Mouse (Mus musculus): ENCODE measurements around the gene Nrbp1. TPM values are rescaled to one million over a fixed set of nuclear protein-coding genes. Genes with fewer than 3 reads are reported as not detected.

Gene Nrbp1
- total and polyA plus RNA-seq, 3 experiments: 34.5 to 41.5 (median 36.6) TPM

- Histone ChIP-seq H3K27me3 (replicated peaks) (no peaks in the 10 kb centered on the region), H3K9ac (ENCODE audit: insufficient read depth, low read depth) (no peak overlapping the region), H3K4me2 (ENCODE audit: insufficient read depth, low read depth, poor library complexity, severe bottlenecking) (no peak overlapping the region), H3K4me3 (replicated peaks in 1 of 3; ENCODE audit: low read depth in 2 of 3, low read length in 2 of 3, poor library complexity in 1 of 3) (no peak overlapping the region), H3K9me3 (replicated peaks; ENCODE audit: low read length) (no peaks in the 10 kb centered on the region), H3K27ac (ENCODE audit: insufficient read depth, low read depth) (no peak overlapping the region), H3K36me3 (replicated peaks in 1 of 2; ENCODE audit: control insufficient read depth in 1 of 2, insufficient read depth in 1 of 2, low read length in 1 of 2) (peaks cover 70 to 85% of the 10 kb centered on the region in 2 experiments), H3K79me2 (replicated peaks; ENCODE audit: control insufficient read depth, extremely low read depth, insufficient read depth, poor library complexity, severe bottlenecking) (peaks cover 11% of the 10 kb centered on the region), H3K4me1 (ENCODE audit: control insufficient read depth in 1 of 2, insufficient read depth in 2 of 2) (peaks cover 8 to 35% of the 10 kb centered on the region in 2 experiments)
- dilution Hi-C loops (cut with MboI; ENCODE audit: extremely low pct_ligation_motif_present, extremely low pct_unique_long_range_greater_than_20kb, low sequenced_read_pairs) (no loop called here), in situ Hi-C loops (cut with MboI; ENCODE audit: low pct_ligation_motif_present, low pct_unique_long_range_greater_than_20kb, low sequenced_read_pairs) (no loop called here)
- no peak for DNase-seq (ENCODE audit: extremely low read depth)
- TF ChIP-seq MEF2A (IDR thresholded peaks at IDR 0.05; ENCODE audit: borderline replicate concordance, low read depth, low read length) (no peak), MAFK (IDR thresholded peaks at IDR 0.05; ENCODE audit: insufficient replicate concordance, low read length) (no peak), POLR2AphosphoS2 (IDR thresholded peaks at IDR 0.05; ENCODE audit: low read depth, low read length) (peak; percentile 23; the same call in 1 of the 2 replicates)
Observed at GRCm38 (mm10) chr5:31199321-31199892, 41.3 kb upstream of the Nrbp1 start.

GRCm38 (mm10) chr5:31199893-31200292 lies 40.8 kb upstream of the Nrbp1 start:
- in situ Hi-C loops (cut with MboI; ENCODE audit: low pct_ligation_motif_present, low pct_unique_long_range_greater_than_20kb, low sequenced_read_pairs) (no loop called here), dilution Hi-C loops (cut with MboI; ENCODE audit: extremely low pct_ligation_motif_present, extremely low pct_unique_long_range_greater_than_20kb, low sequenced_read_pairs) (no loop called here)
- no peaks in the 10 kb centered on the region for H3K9me3 ChIP-seq (replicated peaks; ENCODE audit: low read length)
- no peak overlapping the region for H3K9ac ChIP-seq (ENCODE audit: insufficient read depth, low read depth)
- H3K27ac ChIP-seq (ENCODE audit: insufficient read depth, low read depth): no peak overlapping the region
- H3K4me3 ChIP-seq (replicated peaks in 1 of 3; ENCODE audit: low read depth in 2 of 3, low read length in 2 of 3, poor library complexity in 1 of 3): no peak overlapping the region
- H3K4me1 ChIP-seq (ENCODE audit: control insufficient read depth in 1 of 2, insufficient read depth in 2 of 2): peaks cover 6 to 30% of the 10 kb centered on the region in 2 experiments
- DNase-seq (ENCODE audit: extremely low read depth): no peak
- H3K79me2 ChIP-seq (replicated peaks; ENCODE audit: control insufficient read depth, extremely low read depth, insufficient read depth, poor library complexity, severe bottlenecking): peaks cover 7% of the 10 kb centered on the region
- no peak overlapping the region for H3K4me2 ChIP-seq (ENCODE audit: insufficient read depth, low read depth, poor library complexity, severe bottlenecking)
- no peaks in the 10 kb centered on the region for H3K27me3 ChIP-seq (replicated peaks)
- H3K36me3 ChIP-seq (replicated peaks in 1 of 2; ENCODE audit: control insufficient read depth in 1 of 2, insufficient read depth in 1 of 2, low read length in 1 of 2): peaks cover 71 to 85% of the 10 kb centered on the region in 2 experiments
- TF ChIP-seq SIN3A (IDR thresholded peaks at IDR 0.05; ENCODE audit: low read length) (no peak), MAX (IDR thresholded peaks at IDR 0.05; ENCODE audit: low read length) (no peak), POLR2A (IDR thresholded peaks at IDR 0.05; ENCODE audit: low read depth, low read length) (no peak), MAFK (IDR thresholded peaks at IDR 0.05; ENCODE audit: insufficient replicate concordance, low read length) (no peak), ZC3H11A (IDR thresholded peaks at IDR 0.05; ENCODE audit: low read depth, low read length) (no peak)

GRCm38 (mm10) chr5:31200327-31200768 lies 40.3 kb upstream of the Nrbp1 start:
- H3K36me3 ChIP-seq (replicated peaks in 1 of 2; ENCODE audit: control insufficient read depth in 1 of 2, insufficient read depth in 1 of 2, low read length in 1 of 2): peaks cover 76 to 85% of the 10 kb centered on the region in 2 experiments
- in situ Hi-C loops (cut with MboI; ENCODE audit: low pct_ligation_motif_present, low pct_unique_long_range_greater_than_20kb, low sequenced_read_pairs): no loop called here
- no peak for DNase-seq (ENCODE audit: extremely low read depth)
- H3K4me3 ChIP-seq (replicated peaks in 1 of 3; ENCODE audit: low read depth in 2 of 3, low read length in 2 of 3, poor library complexity in 1 of 3): peak overlapping the region in 2 of 3 experiments; percentile 19 to 81
- peaks cover 6 to 26% of the 10 kb centered on the region in 2 experiments for H3K4me1 ChIP-seq (ENCODE audit: control insufficient read depth in 1 of 2, insufficient read depth in 2 of 2)
- H3K4me2 ChIP-seq (ENCODE audit: insufficient read depth, low read depth, poor library complexity, severe bottlenecking): peak overlapping the region; percentile 67; the same call in 1 of the 2 replicates
- H3K27me3 ChIP-seq (replicated peaks): no peaks in the 10 kb centered on the region
- no peak overlapping the region for H3K27ac ChIP-seq (ENCODE audit: insufficient read depth, low read depth)
- no peak overlapping the region for H3K9ac ChIP-seq (ENCODE audit: insufficient read depth, low read depth)
- dilution Hi-C loops (cut with MboI; ENCODE audit: extremely low pct_ligation_motif_present, extremely low pct_unique_long_range_greater_than_20kb, low sequenced_read_pairs): no loop called here
- H3K9me3 ChIP-seq (replicated peaks; ENCODE audit: low read length): no peaks in the 10 kb centered on the region
- TF ChIP-seq NRF1 (IDR thresholded peaks at IDR 0.05; ENCODE audit: low read depth, low read length): no peak
- no peak for TF ChIP-seq BHLHE40 (IDR thresholded peaks at IDR 0.05; ENCODE audit: low read depth, low read length)
- TF ChIP-seq ZKSCAN1 (IDR thresholded peaks at IDR 0.05; ENCODE audit: borderline replicate concordance, low read depth, low read length): no peak
- no peak for TF ChIP-seq CHD1 (IDR thresholded peaks at IDR 0.05; ENCODE audit: low read depth, low read length)
- H3K79me2 ChIP-seq (replicated peaks; ENCODE audit: control insufficient read depth, extremely low read depth, insufficient read depth, poor library complexity, severe bottlenecking): peaks cover 7% of the 10 kb centered on the region
